Mouse (Mus musculus) neutrophil, adult 83 days (primary cell): ENCODE results near the gene Olfr1506. TPM values are rescaled to one million over a fixed set of nuclear protein-coding genes. Genes with fewer than 3 reads are reported as not detected.

ENCODE experiments used
- total RNA-seq, 2 experiments: library from RNA; stranded (reverse); gene quantifications; one replicate each; pipeline ENCODE4 v1.2.4; 2023

The Olfr1506 gene
- under 1 TPM; 0.22 to 0.53 TPM for total RNA-seq

GRCm38 (mm10) chr2:90224393-90224792, at the start of gene Olfr1506:
Gene Olfr1506 (minus strand): TSS chr2:90224493.

GRCm38 (mm10) chr2:90270932-90271331, 46.6 kb upstream of the Olfr1506 start, which contains the start of gene Olfr1271:
Gene Olfr1271 (minus strand): TSS chr2:90271032.

DNA sequence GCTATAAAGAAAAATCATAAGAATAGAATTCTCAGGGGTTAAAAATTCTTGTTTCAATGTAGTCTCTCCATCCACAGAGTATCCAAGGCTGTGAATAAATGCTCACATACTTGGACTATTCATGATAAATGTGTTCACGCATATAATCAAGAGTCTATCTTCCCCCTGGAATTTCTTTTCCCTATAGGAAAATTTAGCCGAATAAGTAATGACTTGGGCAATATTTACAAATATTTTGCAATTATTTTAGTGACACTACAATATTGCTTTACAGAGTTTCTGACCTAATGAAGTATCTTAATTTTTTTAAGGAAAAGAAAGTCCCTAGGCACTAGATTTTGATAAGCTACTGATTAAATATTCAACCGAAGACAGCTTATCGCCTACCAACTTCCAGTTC, 33.2 kb upstream of the Olfr1506 start, which contains the start of gene Olfr142:
TSS of gene Olfr142 (minus strand) at position 101 of the 400 bp plus-strand sequence.

Other genes with a start within 250 kb of the Olfr1506 start
- gene Olfr1261, start 233.3 kb downstream of the Olfr1506 start, total RNA-seq: not detected
- not detected for gene Olfr1262, start 224.3 kb downstream of the Olfr1506 start, total RNA-seq
- gene Olfr1263, start 212.4 kb downstream of the Olfr1506 start, total RNA-seq: not detected
- gene Olfr1264, start 198.9 kb downstream of the Olfr1506 start, total RNA-seq: not detected
- gene Olfr1265, start 189.2 kb downstream of the Olfr1506 start, total RNA-seq: not detected
- not detected for gene Olfr140, start 160.9 kb downstream of the Olfr1506 start, total RNA-seq
- gene Olfr1269, start 103.1 kb downstream of the Olfr1506 start, total RNA-seq: not detected
- not detected for gene Olfr32, start 82.2 kb downstream of the Olfr1506 start, total RNA-seq
- not detected for gene Olfr1270, start 71.4 kb downstream of the Olfr1506 start, total RNA-seq
- not detected for gene Olfr142, start 33.1 kb upstream of the Olfr1506 start, total RNA-seq
- not detected for gene Olfr1271, start 46.5 kb upstream of the Olfr1506 start, total RNA-seq
- not detected for gene Olfr1272, start 68.3 kb upstream of the Olfr1506 start, total RNA-seq
- not detected for gene Gm13769, start 97.7 kb upstream of the Olfr1506 start, total RNA-seq
- gene Olfr1274-ps, start 174.2 kb upstream of the Olfr1506 start, total RNA-seq: not detected